Mouse (Mus musculus) testis, adult 2 months (tissue): ENCODE measurements around the gene Plekhb2. TPM values are rescaled to one million over a fixed set of nuclear protein-coding genes. Genes with fewer than 3 reads are reported as not detected.

Source experiments
- H3K27ac ChIP-seq: fragments of 200-500 bp; 2 replicates; pipeline ENCODE4 v1.5.1; 2012; ENCODE audit warnings: low read depth, low read length; ENCODE audit not compliant: control insufficient read depth, insufficient read depth
- H3K27me3 ChIP-seq: fragments of 200-500 bp; 2 replicates; pipeline ENCODE4 v1.6.1; 2012; ENCODE audit warnings: mild to moderate bottlenecking, low read length, moderate library complexity; ENCODE audit not compliant: control insufficient read depth, insufficient read depth
- H3K36me3 ChIP-seq: fragments of 200-500 bp; 2 replicates; pipeline ENCODE4 v1.6.1; 2012; ENCODE audit warnings: mild to moderate bottlenecking, low read length; ENCODE audit not compliant: control insufficient read depth, insufficient read depth
- H3K4me1 ChIP-seq: fragments of 200-500 bp; 2 replicates; pipeline ENCODE4 v1.6.1; 2012; ENCODE audit warnings: low read length; ENCODE audit not compliant: control insufficient read depth, insufficient read depth
- H3K4me3 ChIP-seq: fragments of 200-500 bp; 2 replicates; pipeline ENCODE4 v1.5.1; 2012; ENCODE audit warnings: low read depth, mild to moderate bottlenecking, low read length, moderate library complexity, mixed read lengths; ENCODE audit not compliant: control insufficient read depth
- CTCF ChIP-seq: fragments of 200-500 bp; IDR thresholded peaks from 2 replicates; pipeline ENCODE4 v1.5.1; 2012; ENCODE audit warnings: low read depth, mild to moderate bottlenecking, inconsistent platforms, low read length, moderate library complexity; ENCODE audit not compliant: control insufficient read depth, insufficient read depth, insufficient replicate concordance
- POLR2A ChIP-seq: fragments of 200-500 bp; IDR thresholded peaks from 2 replicates; pipeline ENCODE4 v1.6.1; 2012; ENCODE audit warnings: low read depth, mild to moderate bottlenecking, inconsistent platforms, low read length, moderate library complexity; ENCODE audit not compliant: control insufficient read depth
- polyA plus RNA-seq: library from polyadenylated mRNA; depleted of rRNA; stranded (reverse); fragments of >200 nt; gene quantifications from 2 replicates; pipeline ENCODE4 v1.2.3, GENCODE M21; 2012

Gene Plekhb2
- polyA plus RNA-seq, 1 experiment, result 12.7 TPM

DNA sequence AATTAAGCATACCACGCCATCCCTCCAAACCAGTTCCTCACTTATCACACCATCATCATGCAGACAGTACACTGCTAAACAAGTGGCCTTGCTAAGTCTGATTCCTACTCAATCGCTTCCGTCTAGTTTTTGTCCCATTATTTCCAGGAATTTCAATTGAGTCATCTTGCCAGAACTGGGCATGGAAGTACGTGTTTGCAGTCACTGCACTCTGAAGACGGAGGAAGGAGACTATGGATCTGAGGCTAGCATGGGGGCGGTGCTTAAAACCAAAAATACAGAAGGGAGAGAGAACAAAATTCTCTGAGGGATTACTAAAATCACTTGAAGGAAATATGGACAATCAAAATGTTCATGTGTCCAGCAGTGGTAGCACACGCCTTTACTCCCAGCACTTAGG, 27.0 kb upstream of the Plekhb2 start:
- Histone ChIP-seq H3K27ac (no peak overlapping the region), H3K36me3 (no peaks in the 10 kb centered on the region; the same call in none of the 2 replicates), H3K4me3 (no peak overlapping the region), H3K4me1 (no peaks in the 10 kb centered on the region), H3K27me3 (no peaks in the 10 kb centered on the region)
- no peak for TF ChIP-seq CTCF
- TF ChIP-seq POLR2A, result no peak

- Histone ChIP-seq H3K4me3 (no peak overlapping the region), H3K27me3 (no peaks in the 10 kb centered on the region), H3K4me1 (no peaks in the 10 kb centered on the region), H3K27ac (no peak overlapping the region), H3K36me3 (peaks cover 2% of the 10 kb centered on the region)
- no peak for TF ChIP-seq CTCF
- no peak for TF ChIP-seq POLR2A
Measured at GRCm38 (mm10) chr1:34823353-34823752, 26.4 kb upstream of the Plekhb2 start.

GRCm38 (mm10) chr1:34824208-34824607, 25.6 kb upstream of the Plekhb2 start:
- Histone ChIP-seq H3K27me3 (no peaks in the 10 kb centered on the region), H3K4me1 (no peaks in the 10 kb centered on the region), H3K36me3 (peaks cover 2% of the 10 kb centered on the region), H3K4me3 (no peak overlapping the region), H3K27ac (no peak overlapping the region)
- no peak for TF ChIP-seq POLR2A

DNA sequence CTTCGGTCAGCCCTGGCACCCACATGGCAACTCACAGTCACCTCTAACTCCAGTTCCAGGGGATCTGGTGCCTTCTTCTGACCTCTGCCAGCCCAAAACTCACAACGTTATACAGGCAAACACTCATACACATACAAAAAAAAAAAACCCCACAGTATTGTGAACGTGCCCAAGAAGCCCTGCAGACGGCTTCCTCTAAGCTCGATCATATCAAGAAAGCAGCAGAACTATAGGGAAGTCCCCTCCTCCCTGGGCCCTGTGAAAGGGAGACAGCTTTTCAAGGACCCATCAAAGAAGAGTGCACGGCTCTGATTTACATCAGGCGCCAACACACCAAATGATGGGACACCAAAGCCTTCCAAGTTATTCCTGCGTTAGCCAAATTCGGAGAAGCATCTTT, 23.9 kb upstream of the Plekhb2 start:
- peaks cover 2% of the 10 kb centered on the region for H3K36me3 ChIP-seq
- no peaks in the 10 kb centered on the region for H3K4me1 ChIP-seq
- TF ChIP-seq POLR2A (no peak), CTCF (no peak)
- no peak overlapping the region for H3K27ac ChIP-seq
- H3K27me3 ChIP-seq, result no peaks in the 10 kb centered on the region
- no peak overlapping the region for H3K4me3 ChIP-seq

DNA sequence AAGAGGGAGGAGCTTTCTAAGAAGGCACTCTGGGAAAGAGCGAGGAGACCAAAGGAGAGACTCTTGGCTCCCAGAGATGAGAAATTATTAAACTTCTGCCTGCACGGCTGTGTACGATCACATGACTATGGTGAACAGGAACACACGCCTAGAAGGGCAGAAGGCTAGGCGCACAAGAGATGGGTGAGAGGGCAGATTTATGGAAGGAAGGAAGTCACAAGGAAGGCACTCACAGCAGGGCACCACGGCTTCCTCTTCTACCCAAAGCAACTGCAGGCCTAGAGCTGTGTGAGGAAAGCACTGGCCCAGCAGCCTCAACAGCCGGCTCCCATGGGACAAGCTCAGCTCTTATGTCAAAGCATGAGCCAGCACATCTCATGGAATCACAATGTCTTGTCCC, 21.9 kb upstream of the Plekhb2 start:
- Histone ChIP-seq H3K36me3 (peaks cover 2% of the 10 kb centered on the region), H3K4me1 (no peaks in the 10 kb centered on the region), H3K27ac (no peak overlapping the region), H3K4me3 (no peak overlapping the region), H3K27me3 (no peaks in the 10 kb centered on the region)
- TF ChIP-seq POLR2A (no peak), CTCF (no peak)

DNA sequence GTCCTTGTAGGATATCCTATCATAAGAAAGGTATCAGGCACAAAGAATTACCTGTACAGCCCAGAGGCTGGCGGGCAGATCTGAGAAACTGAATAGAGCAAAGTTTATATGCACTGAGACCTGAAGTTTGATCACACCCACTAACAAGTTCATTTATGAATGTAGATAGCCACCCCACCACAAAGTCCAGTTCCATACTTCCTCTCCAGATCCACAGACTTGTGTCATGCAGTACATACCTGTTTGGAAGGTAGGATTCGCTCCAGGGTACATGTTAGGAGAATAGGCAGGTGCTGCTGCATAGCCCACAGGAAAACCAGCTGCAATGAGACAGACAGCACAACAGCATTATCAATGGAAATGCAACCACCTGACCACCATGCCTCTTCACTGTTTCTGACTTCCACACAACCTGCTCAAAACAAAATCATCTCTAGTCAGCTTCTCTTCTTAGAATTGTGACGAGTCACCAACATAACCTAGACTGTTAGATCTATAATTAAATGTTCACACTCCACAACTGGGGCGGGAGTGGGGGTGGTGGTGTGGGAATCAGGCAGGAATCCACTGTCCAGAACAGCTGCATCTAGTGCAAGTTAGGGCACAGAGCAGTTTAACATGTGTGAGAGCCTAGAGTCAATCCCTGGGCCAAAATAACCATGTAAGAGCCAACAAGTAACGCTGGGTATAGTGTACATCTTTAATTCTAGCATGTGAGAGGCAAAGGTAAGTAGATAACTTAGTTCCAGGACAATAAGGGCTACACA, 21.1 kb upstream of the Plekhb2 start:
- Histone ChIP-seq H3K4me1 (no peaks in the 10 kb centered on the region), H3K4me3 (no peak overlapping the region), H3K36me3 (peaks cover 2% of the 10 kb centered on the region), H3K27ac (no peak overlapping the region), H3K27me3 (no peaks in the 10 kb centered on the region)
- no peak for TF ChIP-seq POLR2A
- TF ChIP-seq CTCF, result no peak

DNA sequence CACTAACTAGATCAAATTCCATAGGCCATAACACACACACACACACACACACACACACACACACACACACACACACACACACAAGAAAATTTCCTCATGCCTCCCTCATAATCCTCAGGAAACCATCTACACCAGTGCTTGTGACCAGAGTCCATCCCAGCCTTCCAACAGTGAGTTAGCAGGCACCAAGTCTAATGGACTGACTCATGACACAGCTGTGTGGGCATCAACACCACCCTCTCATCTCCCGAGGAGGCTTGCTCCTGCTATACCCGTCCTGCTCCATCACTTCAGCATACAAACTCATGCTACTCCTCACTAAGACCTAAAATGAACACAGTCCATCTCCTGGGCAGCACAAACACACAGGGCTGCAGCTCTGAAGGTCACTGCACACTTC, 18.8 kb upstream of the Plekhb2 start:
- H3K27ac ChIP-seq, result no peak overlapping the region
- H3K27me3 ChIP-seq, result no peaks in the 10 kb centered on the region
- peaks cover 2% of the 10 kb centered on the region for H3K36me3 ChIP-seq
- H3K4me1 ChIP-seq, result no peaks in the 10 kb centered on the region
- no peak for TF ChIP-seq POLR2A
- TF ChIP-seq CTCF, result no peak
- no peak overlapping the region for H3K4me3 ChIP-seq
